Mouse (Mus musculus) hindbrain, embryonic 14.5 days (tissue): ENCODE data around the gene Kpna1. TPM values are rescaled to one million over a fixed set of nuclear protein-coding genes. Genes with fewer than 3 reads are reported as not detected.
A peak's percentile ranks its signal among the peaks of the same experiment; 100 is the strongest.
"Not testable (repeated sequence)": the region's sequence is repeated elsewhere in the genome, so short reads cannot be mapped to it uniquely, and the experiment has no call there.

ENCODE experiments used
- ATAC-seq: fragments of 200-750 bp; cut with Nextera tagmentation; 2 replicates; pipeline ENCODE4 v1.8.0; 2017; ENCODE audit warnings: moderate number of reproducible peaks, mild to moderate bottlenecking, moderate TSS enrichment, moderate library complexity; ENCODE audit not compliant: low FRiP score
- DNase-seq: peaks from one replicate; pipeline ENCODE4 v3.0.0-alpha.2; 2015; ENCODE audit warnings: low spot score
- H3K27ac ChIP-seq: fragments of 300-500 bp; sonication (generic); 2 replicates; pipeline ENCODE4 v1.5.1; 2014; ENCODE audit warnings: mild to moderate bottlenecking, moderate library complexity
- H3K27me3 ChIP-seq: fragments of 300-500 bp; sonication (generic); 2 replicates; pipeline ENCODE4 v1.6.1; 2014; ENCODE audit warnings: mild to moderate bottlenecking, low read length, mixed read lengths; ENCODE audit not compliant: control insufficient read depth, insufficient read depth
- H3K36me3 ChIP-seq: fragments of 300-500 bp; sonication (generic); replicated peaks from 2 replicates; pipeline ENCODE4 v1.6.1; 2014; ENCODE audit not compliant: control insufficient read depth, insufficient read depth
- H3K4me1 ChIP-seq: fragments of 300-500 bp; sonication (generic); replicated peaks from 2 replicates; pipeline ENCODE4 v1.6.1; 2014; ENCODE audit warnings: antibody characterized with exemption, low read length, mixed read lengths; ENCODE audit not compliant: control insufficient read depth, insufficient read depth
- H3K4me2 ChIP-seq: fragments of 300-500 bp; sonication (generic); replicated peaks from 2 replicates; pipeline ENCODE4 v1.6.1; 2014; ENCODE audit warnings: mild to moderate bottlenecking, moderate library complexity
- H3K4me3 ChIP-seq: fragments of 300-500 bp; sonication (generic); replicated peaks from 2 replicates; pipeline ENCODE4 v1.5.1; 2014; ENCODE audit warnings: mild to moderate bottlenecking, low read length
- H3K9ac ChIP-seq: fragments of 300-500 bp; sonication (generic); 2 replicates; pipeline ENCODE4 v1.6.1; 2014
- H3K9me3 ChIP-seq: fragments of 300-500 bp; sonication (generic); 2 replicates; pipeline ENCODE4 v1.6.1; 2016; ENCODE audit warnings: low read length; ENCODE audit not compliant: control insufficient read depth
- WGBS: fragments of 180-500 bp; shearing (Covaris S2); extraction: QIAGEN DNeasy Blood & Tissue Kit; methylation state at CpG from one replicate; pipeline ENCODE4 v1.1.7; 2014; 5-methylcytosine and 5-hydroxymethylcytosine counted together
- polyA plus RNA-seq: library from polyadenylated mRNA; unstranded; fragments of >200 nt; fragmentation: Nextera tagmentation; extraction: Ambion mirVana; gene quantifications from 2 replicates; pipeline ENCODE4 v1.2.1, GENCODE M21; 2014

The Kpna1 gene
- 90.4 and 105 TPM in 2 replicates for polyA plus RNA-seq

DNA sequence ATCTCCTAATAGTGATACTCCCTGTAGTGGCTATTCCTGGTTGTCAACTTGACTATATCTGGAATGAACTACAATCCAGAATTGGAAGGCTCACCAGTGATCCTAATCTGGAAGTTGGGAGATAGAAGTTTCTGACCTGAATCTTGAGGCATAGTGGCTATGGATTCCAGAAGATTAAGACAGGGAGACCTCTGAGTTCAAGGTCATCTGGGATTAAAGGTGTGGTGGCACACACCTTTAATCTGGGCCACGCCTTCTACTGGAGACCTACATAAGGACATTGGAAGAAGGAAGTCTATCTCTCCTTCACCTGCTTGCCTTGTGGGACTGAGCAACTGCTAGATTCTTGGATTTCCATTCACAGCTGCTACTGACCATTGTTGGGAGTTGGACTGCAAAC, at the start of gene Kpna1:
Kpna1 (plus strand) TSS at position 301 of the 400 bp plus-strand sequence.
- not testable (repeated sequence) for H3K9me3 ChIP-seq, H3K4me2 ChIP-seq, DNase-seq, ATAC-seq, H3K4me3 ChIP-seq, H3K36me3 ChIP-seq, H3K27ac ChIP-seq, H3K9ac ChIP-seq, H3K27me3 ChIP-seq, H3K4me1 ChIP-seq
- 100% methylated on average over 1 of the region's 1 CpGs for WGBS

DNA sequence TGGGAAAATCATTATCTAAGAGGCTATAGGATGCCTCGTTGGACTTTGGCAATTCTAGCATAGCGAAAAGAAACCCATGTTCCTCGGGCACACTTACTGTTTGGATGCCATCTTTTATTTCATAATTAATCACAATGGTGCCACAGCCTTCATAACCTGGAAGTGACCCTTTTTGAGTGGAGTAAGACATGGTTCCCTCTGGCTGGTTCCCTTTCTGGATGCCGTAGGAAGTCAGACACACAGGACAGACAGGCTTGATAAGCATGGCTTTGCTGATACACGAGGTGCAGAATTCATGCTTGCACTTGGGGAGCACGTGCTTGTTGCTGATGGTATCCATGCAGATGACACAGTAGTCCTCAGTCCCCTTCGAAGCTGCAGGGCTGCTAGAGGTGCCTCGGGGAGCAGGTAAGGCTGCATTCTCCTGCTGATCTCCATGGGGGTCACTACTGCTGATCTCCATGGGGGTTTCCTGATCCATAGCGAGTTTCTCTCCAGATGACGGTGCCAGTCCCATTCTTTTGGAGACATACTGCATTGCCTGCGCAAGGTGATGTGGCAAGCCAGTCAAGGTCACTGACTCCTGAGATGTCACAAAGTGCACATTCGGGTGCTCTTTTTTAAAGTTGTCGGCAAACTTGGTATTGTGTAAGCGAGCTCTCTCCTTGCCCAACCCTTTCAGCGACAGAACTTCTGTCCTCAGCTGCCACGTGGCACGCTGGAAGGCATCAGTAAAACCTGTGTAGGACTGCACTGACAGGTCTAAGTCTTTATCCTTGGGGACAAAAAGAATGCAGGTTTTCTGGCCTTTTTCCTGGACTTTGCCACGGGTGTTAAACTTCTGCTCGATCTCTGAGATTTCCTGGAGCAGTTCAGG, 46.1 kb upstream of the Kpna1 start:
- ATAC-seq (no peak), DNase-seq (no peak)
- Histone ChIP-seq H3K27ac (no peak overlapping the region), H3K27me3 (0 out of 2 replicates have a peak, but pooled peaks cover 6% of the 10 kb centered on the region), H3K36me3 (no peaks in the 10 kb centered on the region), H3K9ac (no peak overlapping the region), H3K4me1 (no peaks in the 10 kb centered on the region), H3K4me2 (no peak overlapping the region), H3K9me3 (no peaks in the 10 kb centered on the region), H3K4me3 (no peak overlapping the region)
- 90% methylated on average over 19 of the region's 19 CpGs for WGBS

- Histone ChIP-seq H3K9ac (no peak overlapping the region), H3K4me1 (no peaks in the 10 kb centered on the region), H3K4me2 (no peak overlapping the region), H3K36me3 (no peaks in the 10 kb centered on the region), H3K9me3 (no peaks in the 10 kb centered on the region), H3K27me3 (peaks cover 9% of the 10 kb centered on the region; the same call in 1 of the 2 replicates), H3K4me3 (no peak overlapping the region), H3K27ac (no peak overlapping the region)
- DNase-seq (no peak), ATAC-seq (no peak)
- 87% methylated on average over 10 of the region's 10 CpGs for WGBS
Observed at GRCm38 (mm10) chr16:35933181-35933580, 45.4 kb upstream of the Kpna1 start.

DNA sequence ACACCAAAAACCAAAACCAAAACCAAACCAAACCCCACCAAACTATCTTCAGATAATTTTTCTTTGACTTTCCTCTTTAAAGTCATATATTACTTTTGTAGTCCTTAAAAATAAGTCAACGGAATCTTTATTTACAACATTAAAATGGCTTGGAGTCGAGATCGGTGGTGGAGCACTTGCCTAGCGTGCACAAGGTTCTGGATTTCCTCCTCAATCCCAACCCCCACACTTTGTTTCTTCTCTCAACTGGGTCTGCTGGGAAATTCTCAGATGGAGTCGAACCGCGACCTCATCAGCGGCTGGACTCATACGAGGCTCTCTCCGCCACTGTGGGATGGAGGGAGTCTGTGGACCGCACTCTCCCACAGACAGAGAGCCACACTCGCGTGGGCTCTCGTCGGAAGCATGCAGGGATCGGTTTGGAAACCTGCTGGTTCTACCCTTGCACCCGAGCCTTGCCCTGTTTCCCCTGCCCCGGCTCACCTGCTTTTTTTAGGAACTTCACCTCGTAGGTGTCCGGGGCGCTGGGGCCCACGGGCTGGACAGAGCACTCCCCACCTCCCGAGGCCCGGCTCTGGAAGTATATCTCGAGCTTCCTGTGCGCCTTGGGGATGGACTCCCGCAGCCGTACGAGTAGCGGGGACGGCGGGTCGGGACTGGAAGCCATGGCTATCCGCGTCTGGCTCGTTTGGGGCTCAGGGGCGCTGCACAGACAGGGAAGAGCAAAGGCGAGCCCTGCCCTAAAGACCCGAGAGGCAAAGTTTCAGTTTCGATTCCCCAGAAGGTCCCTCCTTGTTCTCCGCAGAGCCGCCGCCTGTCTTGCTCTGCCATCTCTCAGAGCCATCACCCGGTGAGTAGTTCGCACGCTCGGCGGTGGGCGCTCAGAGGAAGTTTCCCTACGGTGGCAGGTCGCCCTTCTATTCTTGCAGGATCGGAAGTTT, 40.1 kb upstream of the Kpna1 start, which contains the start of the genes Parp9 and Dtx3l:
Parp9 (plus strand) TSS at position 260 of the 941 bp plus-strand sequence.
Dtx3l (minus strand) TSS at position 941 of the 941 bp plus-strand sequence.
- Histone ChIP-seq H3K36me3 (no peaks in the 10 kb centered on the region), H3K4me3 (peak within 1 kb of the TSS; percentile 42), H3K4me1 (no peaks in the 10 kb centered on the region), H3K27ac (no peak within 1 kb of the TSS), H3K9me3 (no peaks in the 10 kb centered on the region), H3K4me2 (peak within 1 kb of the TSS; percentile 79), H3K27me3 (peaks cover 28% of the 10 kb centered on the region; the same call in 1 of the 2 replicates), H3K9ac (peak within 1 kb of the TSS; percentile 55)
- no peak for ATAC-seq
- WGBS: 1% methylated on average over 52 of the region's 52 CpGs
- DNase-seq: peak; percentile 33

DNA sequence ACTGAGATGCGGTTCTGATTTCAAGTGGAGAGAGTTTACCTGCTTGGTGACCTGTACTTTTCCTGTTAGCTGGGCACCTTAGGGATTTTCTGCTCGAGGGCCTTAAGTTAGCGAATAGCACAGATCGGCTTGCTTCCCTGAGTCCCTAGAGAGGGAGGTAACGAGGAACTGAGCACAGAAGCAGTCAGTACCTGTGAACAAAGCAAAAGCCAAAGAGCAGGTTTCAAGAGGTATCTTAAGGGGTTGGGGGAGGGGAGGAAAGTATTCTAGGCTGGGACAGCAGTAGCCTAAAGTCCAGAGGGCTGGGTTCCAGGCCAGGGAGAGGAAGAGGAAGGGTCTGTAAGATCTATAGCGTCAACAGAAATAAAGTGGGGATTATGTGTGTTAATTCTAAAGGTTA, 39.3 kb upstream of the Kpna1 start:
- peak overlapping the region; percentile 55; the same call in 1 of the 2 replicates for H3K9ac ChIP-seq
- H3K4me1 ChIP-seq: no peaks in the 10 kb centered on the region
- no peak overlapping the region for H3K27ac ChIP-seq
- no peaks in the 10 kb centered on the region for H3K36me3 ChIP-seq
- ATAC-seq (no peak), DNase-seq (no peak)
- H3K27me3 ChIP-seq: peaks cover 28% of the 10 kb centered on the region; the same call in 1 of the 2 replicates
- H3K4me2 ChIP-seq: peak overlapping the region; percentile 79
- H3K9me3 ChIP-seq: no peaks in the 10 kb centered on the region
- WGBS: 5% methylated on average over 6 of the region's 6 CpGs
- peak overlapping the region; percentile 42 for H3K4me3 ChIP-seq

DNA sequence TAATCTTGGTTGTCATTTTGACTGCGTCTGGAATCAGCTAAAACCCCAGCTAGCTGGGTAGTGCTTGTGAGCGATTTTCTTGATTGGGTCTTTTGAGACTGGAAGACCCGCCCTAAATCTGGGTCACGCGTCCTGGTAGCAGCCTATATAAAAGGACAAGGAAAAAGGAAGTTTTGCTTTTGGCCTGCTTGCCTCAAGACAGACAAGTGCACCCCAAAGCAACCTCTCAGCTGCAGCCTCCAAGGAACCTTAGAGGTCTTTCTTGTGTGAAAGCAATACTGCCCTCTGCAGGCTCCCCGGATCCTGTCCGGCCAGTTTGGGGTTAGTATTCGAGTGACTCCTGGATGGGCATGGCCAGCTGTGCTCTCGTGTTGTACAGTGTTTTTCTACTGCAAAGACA, 38.9 kb upstream of the Kpna1 start:
- Histone ChIP-seq H3K36me3 (no peaks in the 10 kb centered on the region), H3K27ac (no peak overlapping the region), H3K4me2 (peak overlapping the region; percentile 79), H3K27me3 (peaks cover 28% of the 10 kb centered on the region; the same call in 1 of the 2 replicates), H3K9me3 (no peaks in the 10 kb centered on the region), H3K4me1 (no peaks in the 10 kb centered on the region), H3K4me3 (peak overlapping the region; percentile 42), H3K9ac (no peak overlapping the region)
- DNase-seq (peak; percentile 64), ATAC-seq (no peak)
- 19% methylated on average over 9 of the region's 9 CpGs for WGBS

GRCm38 (mm10) chr16:35941382-35941781, 37.2 kb upstream of the Kpna1 start:
- Histone ChIP-seq H3K27ac (no peak overlapping the region), H3K9ac (no peak overlapping the region), H3K27me3 (peaks cover 28% of the 10 kb centered on the region; the same call in 1 of the 2 replicates), H3K36me3 (no peaks in the 10 kb centered on the region), H3K9me3 (no peaks in the 10 kb centered on the region), H3K4me3 (no peak overlapping the region), H3K4me1 (no peaks in the 10 kb centered on the region), H3K4me2 (no peak overlapping the region)
- ATAC-seq: no peak
- no peak for DNase-seq
- 88% methylated on average over 7 of the region's 7 CpGs for WGBS

GRCm38 (mm10) chr16:35949264-35949663, 29.3 kb upstream of the Kpna1 start:
- H3K4me1 ChIP-seq: no peaks in the 10 kb centered on the region
- no peaks in the 10 kb centered on the region for H3K27me3 ChIP-seq
- 90% methylated on average over 5 of the region's 5 CpGs for WGBS
- H3K36me3 ChIP-seq: no peaks in the 10 kb centered on the region
- ATAC-seq (no peak), DNase-seq (no peak)
- H3K27ac ChIP-seq: no peak overlapping the region
- H3K4me3 ChIP-seq: no peak overlapping the region
- H3K4me2 ChIP-seq: no peak overlapping the region
- H3K9me3 ChIP-seq: no peaks in the 10 kb centered on the region
- no peak overlapping the region for H3K9ac ChIP-seq

- DNase-seq: no peak
- Histone ChIP-seq H3K4me2 (no peak overlapping the region), H3K27me3 (no peaks in the 10 kb centered on the region), H3K36me3 (no peaks in the 10 kb centered on the region), H3K4me1 (no peaks in the 10 kb centered on the region), H3K4me3 (no peak overlapping the region), H3K9ac (no peak overlapping the region), H3K9me3 (no peaks in the 10 kb centered on the region), H3K27ac (no peak overlapping the region)
- WGBS: 96% methylated on average over 3 of the region's 3 CpGs
- ATAC-seq: no peak
Observed at GRCm38 (mm10) chr16:35951216-35951615, 27.3 kb upstream of the Kpna1 start.
